Mouse (Mus musculus) neural tube, embryonic 14.5 days (tissue): ENCODE measurements around the gene A630001G21Rik. TPM values are rescaled to one million over a fixed set of nuclear protein-coding genes. Genes with fewer than 3 reads are reported as not detected.
A peak's percentile ranks its signal among the peaks of the same experiment; 100 is the strongest.

Experiments used
- ATAC-seq: fragments of 200-750 bp; cut with Nextera tagmentation; 2 replicates; pipeline ENCODE4 v1.8.0; 2017; ENCODE audit warnings: low read depth, mild to moderate bottlenecking, moderate TSS enrichment, moderate library complexity
- H3K27ac ChIP-seq: fragments of 300-500 bp; sonication (generic); 2 replicates; pipeline ENCODE4 v1.5.1; 2014; ENCODE audit warnings: low read depth, mild to moderate bottlenecking, control low read depth, low read length, moderate library complexity, mixed read lengths
- H3K27me3 ChIP-seq: fragments of 300-500 bp; sonication (generic); 2 replicates; pipeline ENCODE4 v1.6.1; 2014; ENCODE audit warnings: low read length; ENCODE audit not compliant: control insufficient read depth, insufficient read depth
- H3K36me3 ChIP-seq: fragments of 300-500 bp; sonication (generic); 2 replicates; pipeline ENCODE4 v1.6.1; 2014; ENCODE audit warnings: low read length, mixed read lengths; ENCODE audit not compliant: control insufficient read depth, insufficient read depth
- H3K4me1 ChIP-seq: fragments of 300-500 bp; sonication (generic); 2 replicates; pipeline ENCODE4 v1.6.1; 2014; ENCODE audit warnings: low read length; ENCODE audit not compliant: control insufficient read depth, insufficient read depth
- H3K4me2 ChIP-seq: fragments of 300-500 bp; sonication (generic); 2 replicates; pipeline ENCODE4 v1.6.1; 2014; ENCODE audit warnings: mild to moderate bottlenecking, low read depth, low read length, control low read depth
- H3K4me3 ChIP-seq: fragments of 300-500 bp; sonication (generic); 2 replicates; pipeline ENCODE4 v1.5.1; 2014; ENCODE audit warnings: low read depth, low read length, control low read depth, mixed read lengths
- H3K9ac ChIP-seq: fragments of 300-500 bp; sonication (generic); replicated peaks from 2 replicates; pipeline ENCODE4 v1.6.1; 2014; ENCODE audit warnings: low read depth, mild to moderate bottlenecking, control low read depth, low read length, mixed read lengths
- H3K9me3 ChIP-seq: fragments of 300-500 bp; sonication (generic); 2 replicates; pipeline ENCODE4 v1.6.1; 2016; ENCODE audit warnings: low read length; ENCODE audit not compliant: control insufficient read depth
- WGBS: fragments of 180-500 bp; shearing (Covaris S2); extraction: QIAGEN DNeasy Blood & Tissue Kit; methylation state at CpG from one replicate; pipeline ENCODE4 v1.1.7; 2014; 5-methylcytosine and 5-hydroxymethylcytosine counted together
- polyA plus RNA-seq: library from polyadenylated mRNA; unstranded; fragments of >200 nt; fragmentation: Nextera tagmentation; extraction: Ambion mirVana; gene quantifications from 2 replicates; pipeline ENCODE4 v1.2.1, GENCODE M21; 2014

A630001G21Rik gene
- polyA plus RNA-seq, 1 experiment from 2014 or later = 0.20 TPM

GRCm38 (mm10) chr1:85763386-85763785 is 15.1 kb downstream of the A630001G21Rik start:
- 88% methylated on average over 6 of the region's 6 CpGs for WGBS
- no peaks in the 10 kb centered on the region for H3K36me3 ChIP-seq

DNA sequence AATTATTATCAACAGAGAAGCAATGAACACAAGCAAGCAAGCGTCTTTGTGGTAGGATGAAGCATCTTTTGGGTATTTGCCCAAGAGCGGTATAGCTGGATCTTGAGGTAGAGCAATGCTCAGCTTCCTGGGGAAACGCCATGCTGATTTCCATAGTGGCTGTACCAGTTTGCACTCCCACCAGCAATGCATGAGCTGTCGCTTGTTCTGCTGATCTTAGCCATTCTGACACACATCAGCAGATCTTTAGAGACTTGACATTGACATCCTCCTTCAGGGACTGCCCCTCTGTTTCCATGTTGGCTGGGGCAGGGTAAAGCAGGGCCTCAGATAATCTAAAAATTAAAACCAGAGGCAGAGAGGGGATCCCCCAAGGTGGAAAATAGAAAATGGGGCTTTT is 16.8 kb downstream of the A630001G21Rik start:
- WGBS = 88% methylated on average over 4 of the region's 4 CpGs
- H3K4me2 ChIP-seq = no peak overlapping the region
- no peaks in the 10 kb centered on the region for H3K9me3 ChIP-seq
- no peaks in the 10 kb centered on the region for H3K27me3 ChIP-seq
- H3K4me3 ChIP-seq = no peak overlapping the region
- H3K27ac ChIP-seq = no peak overlapping the region
- no peak overlapping the region for H3K9ac ChIP-seq
- no peaks in the 10 kb centered on the region for H3K36me3 ChIP-seq
- no peaks in the 10 kb centered on the region for H3K4me1 ChIP-seq
- no peak for ATAC-seq

More at GRCm38 (mm10) chr1:85763386-85763785, 15.1 kb downstream of the A630001G21Rik start:
- no peak for ATAC-seq
- no peak overlapping the region for H3K4me3 ChIP-seq
- no peak overlapping the region for H3K27ac ChIP-seq
- no peaks in the 10 kb centered on the region for H3K9me3 ChIP-seq
- H3K4me1 ChIP-seq = no peaks in the 10 kb centered on the region
- H3K4me2 ChIP-seq = no peak overlapping the region
- H3K27me3 ChIP-seq = no peaks in the 10 kb centered on the region
- no peak overlapping the region for H3K9ac ChIP-seq

GRCm38 (mm10) chr1:85758969-85759293 is 19.5 kb downstream of the A630001G21Rik start:
- no peak for ATAC-seq
- Histone ChIP-seq H3K36me3 (no peaks in the 10 kb centered on the region), H3K27ac (no peak overlapping the region), H3K4me1 (no peaks in the 10 kb centered on the region), H3K4me3 (no peak overlapping the region), H3K4me2 (no peak overlapping the region), H3K9me3 (no peaks in the 10 kb centered on the region), H3K27me3 (no peaks in the 10 kb centered on the region), H3K9ac (no peak overlapping the region)
- WGBS = 8% methylated on average over 1 of the region's 1 CpGs

DNA sequence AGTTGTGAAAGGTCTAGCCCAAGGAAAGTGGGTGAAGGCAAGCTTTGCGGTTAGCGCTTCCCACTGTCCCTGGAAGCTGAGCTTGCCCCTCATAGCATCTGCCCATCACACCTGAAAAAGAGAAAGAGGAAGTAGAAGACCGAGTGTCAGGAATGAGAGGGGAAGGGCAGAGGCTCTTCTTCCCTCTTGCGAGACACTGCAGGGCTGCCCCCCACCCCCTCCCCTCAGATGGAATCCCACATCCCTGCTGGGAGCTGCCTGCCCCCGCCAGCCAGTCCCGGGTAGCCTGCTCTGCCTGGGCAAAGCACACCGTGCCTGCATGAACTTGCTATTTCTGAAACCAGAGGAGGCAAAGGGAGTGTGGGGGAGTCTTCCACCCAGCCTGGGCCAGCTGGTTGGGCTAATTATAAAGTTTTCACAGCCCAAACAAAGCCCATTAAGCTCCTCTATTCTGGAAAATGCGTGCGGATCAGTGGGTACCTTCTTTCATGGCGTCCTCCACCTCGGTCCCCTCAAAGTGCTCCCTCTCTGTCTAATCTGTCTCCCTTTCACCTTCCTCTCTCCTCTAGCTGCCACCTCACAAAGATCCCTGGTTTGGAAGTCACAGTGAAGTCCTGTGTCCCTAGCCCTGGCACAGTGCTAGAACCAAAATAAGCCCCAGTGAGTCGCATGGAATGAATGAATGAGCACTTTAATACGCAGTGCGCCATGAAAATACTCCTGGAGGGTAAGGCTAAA is 20.0 kb downstream of the A630001G21Rik start:
- Histone ChIP-seq H3K27ac (no peak overlapping the region), H3K9me3 (no peaks in the 10 kb centered on the region), H3K4me3 (no peak overlapping the region), H3K27me3 (no peaks in the 10 kb centered on the region), H3K4me2 (no peak overlapping the region), H3K9ac (no peak overlapping the region), H3K4me1 (no peaks in the 10 kb centered on the region), H3K36me3 (no peaks in the 10 kb centered on the region)
- WGBS = 32% methylated on average over 14 of the region's 14 CpGs
- no peak for ATAC-seq

DNA sequence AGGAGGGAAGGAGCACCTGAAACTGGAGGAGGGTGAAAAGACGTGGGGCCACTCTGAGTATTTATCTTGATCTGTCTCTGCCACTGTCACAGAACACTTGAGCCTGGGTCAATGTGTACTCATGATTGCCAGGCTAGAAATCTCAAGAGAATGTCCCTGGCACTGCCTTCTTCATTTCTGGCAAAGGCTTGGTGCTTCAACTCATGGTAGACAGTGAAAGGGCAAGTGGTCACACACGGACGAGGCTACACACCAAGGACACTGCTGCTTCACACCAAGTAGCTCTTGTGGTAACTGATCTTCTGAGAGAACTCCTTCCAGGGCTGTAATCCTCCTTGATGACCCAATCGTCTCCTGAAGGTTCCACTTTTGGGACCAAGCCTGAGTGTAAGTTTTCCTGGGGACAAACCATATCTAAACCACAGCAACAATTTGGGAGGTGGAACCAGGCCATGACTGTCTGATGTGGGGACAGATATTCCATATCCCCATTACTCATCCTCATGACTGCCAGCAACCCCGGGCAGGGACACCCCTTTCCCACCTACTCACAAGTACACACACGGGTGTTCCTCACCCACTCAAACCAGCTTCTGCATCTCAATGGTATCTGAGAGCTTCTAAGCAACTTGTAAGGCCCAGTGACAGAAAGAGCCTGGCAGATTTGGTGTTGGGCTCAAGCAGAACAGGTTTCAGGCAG is 20.8 kb downstream of the A630001G21Rik start:
- no peaks in the 10 kb centered on the region for H3K4me1 ChIP-seq
- H3K27me3 ChIP-seq = no peaks in the 10 kb centered on the region
- ATAC-seq = no peak
- H3K4me3 ChIP-seq = no peak overlapping the region
- no peak overlapping the region for H3K27ac ChIP-seq
- no peaks in the 10 kb centered on the region for H3K36me3 ChIP-seq
- 86% methylated on average over 6 of the region's 6 CpGs for WGBS
- no peak overlapping the region for H3K9ac ChIP-seq
- no peak overlapping the region for H3K4me2 ChIP-seq
- no peaks in the 10 kb centered on the region for H3K9me3 ChIP-seq

DNA sequence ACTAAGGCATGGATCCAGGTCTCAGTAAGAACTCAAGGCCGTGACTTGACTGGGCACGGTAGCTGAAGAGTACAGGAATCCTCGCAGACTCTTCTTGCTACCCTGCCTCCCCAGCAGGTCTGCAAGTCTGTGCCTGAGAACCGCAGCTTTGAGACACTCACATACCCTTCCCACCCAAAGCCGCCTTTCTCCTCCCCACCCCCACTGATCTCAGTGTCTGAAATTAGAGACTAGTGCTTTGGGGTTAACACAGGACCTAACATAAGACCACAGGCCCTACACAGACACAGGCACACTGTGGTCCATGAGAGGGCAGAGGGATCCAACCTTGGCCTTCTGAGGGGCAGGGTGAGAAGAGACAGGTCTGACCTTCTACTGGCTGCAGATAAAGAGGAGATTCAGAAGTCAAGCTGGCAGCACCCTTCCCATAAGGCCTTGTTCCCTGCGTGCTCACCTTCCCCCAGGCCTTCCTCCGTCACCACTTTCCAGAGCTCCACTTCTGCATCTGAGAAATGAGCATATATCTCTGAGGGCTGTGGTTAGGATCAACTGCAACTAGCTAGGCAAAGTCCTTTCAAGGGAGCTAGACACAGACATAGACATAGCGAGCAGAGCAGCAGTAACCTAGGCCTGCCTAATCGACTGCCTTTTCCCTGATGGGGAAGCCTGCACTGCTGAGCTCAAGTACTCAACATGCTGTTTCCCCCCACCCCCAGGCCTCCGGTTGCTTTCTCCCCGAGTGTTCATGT is 26.3 kb downstream of the A630001G21Rik start:
- Histone ChIP-seq H3K4me2 (no peak overlapping the region), H3K4me3 (no peak overlapping the region), H3K27ac (no peak overlapping the region), H3K4me1 (no peaks in the 10 kb centered on the region), H3K9me3 (no peaks in the 10 kb centered on the region), H3K9ac (no peak overlapping the region), H3K36me3 (no peaks in the 10 kb centered on the region), H3K27me3 (no peaks in the 10 kb centered on the region)
- WGBS = 81% methylated on average over 11 of the region's 11 CpGs
- no peak for ATAC-seq

GRCm38 (mm10) chr1:85751494-85751893 is 26.9 kb downstream of the A630001G21Rik start:
- H3K27ac ChIP-seq = no peak overlapping the region
- H3K4me3 ChIP-seq = no peak overlapping the region
- no peak overlapping the region for H3K4me2 ChIP-seq
- H3K9ac ChIP-seq = no peak overlapping the region
- H3K9me3 ChIP-seq = no peaks in the 10 kb centered on the region
- ATAC-seq = peak; percentile 21; the same call in 1 of the 2 replicates
- 62% methylated on average over 6 of the region's 6 CpGs for WGBS
- H3K27me3 ChIP-seq = no peaks in the 10 kb centered on the region
- H3K36me3 ChIP-seq = no peaks in the 10 kb centered on the region
- H3K4me1 ChIP-seq = no peaks in the 10 kb centered on the region

DNA sequence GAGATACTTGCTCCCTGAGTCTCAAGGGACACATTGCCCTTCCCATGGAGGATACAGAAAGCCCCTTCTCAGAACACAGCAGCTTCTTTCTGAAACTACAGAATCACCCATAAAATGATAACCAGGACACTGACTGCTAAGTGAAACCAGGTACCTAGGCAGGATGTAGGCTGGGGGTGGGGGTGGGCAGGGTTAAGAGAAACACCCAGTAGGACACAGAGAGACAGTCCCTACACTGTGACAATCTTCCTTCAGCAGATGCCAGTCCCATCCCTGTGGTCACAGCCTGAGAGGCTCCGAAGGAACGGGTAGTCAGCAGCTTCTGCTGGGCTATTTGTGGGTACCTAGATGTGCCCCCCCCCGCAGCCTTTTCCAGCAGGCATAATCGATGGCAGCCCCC is 27.8 kb downstream of the A630001G21Rik start:
- H3K9ac ChIP-seq = no peak overlapping the region
- H3K9me3 ChIP-seq = no peaks in the 10 kb centered on the region
- no peak overlapping the region for H3K4me3 ChIP-seq
- no peaks in the 10 kb centered on the region for H3K4me1 ChIP-seq
- no peaks in the 10 kb centered on the region for H3K36me3 ChIP-seq
- ATAC-seq = no peak
- no peak overlapping the region for H3K27ac ChIP-seq
- no peak overlapping the region for H3K4me2 ChIP-seq
- WGBS = 97% methylated on average over 4 of the region's 4 CpGs
- no peaks in the 10 kb centered on the region for H3K27me3 ChIP-seq

DNA sequence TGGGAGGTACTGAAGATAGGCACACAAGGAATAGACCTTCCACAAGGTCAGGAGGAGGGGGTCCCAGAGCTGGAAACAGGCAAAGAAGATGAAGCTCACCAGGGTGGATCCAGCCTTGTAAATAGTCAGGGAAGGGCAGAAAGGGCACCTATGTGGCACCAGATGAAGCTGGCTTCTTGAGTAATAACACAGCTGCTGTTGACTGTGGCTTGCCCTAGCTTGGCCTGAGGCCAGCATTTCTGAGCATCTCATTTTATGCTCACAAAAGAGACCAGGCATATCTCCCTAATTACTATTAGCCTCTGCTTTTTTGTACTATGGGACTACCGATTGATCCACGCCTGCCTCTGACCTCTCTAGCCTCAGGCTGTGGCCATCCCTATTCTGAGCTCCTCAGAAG is 28.6 kb downstream of the A630001G21Rik start:
- Histone ChIP-seq H3K36me3 (no peaks in the 10 kb centered on the region), H3K4me3 (no peak overlapping the region), H3K27me3 (no peaks in the 10 kb centered on the region), H3K27ac (no peak overlapping the region), H3K4me2 (no peak overlapping the region), H3K9ac (no peak overlapping the region), H3K4me1 (no peaks in the 10 kb centered on the region), H3K9me3 (no peaks in the 10 kb centered on the region)
- ATAC-seq = no peak
- 73% methylated on average over 2 of the region's 2 CpGs for WGBS
